Comparison of ENCODE assay signal across 26 mouse cellular contexts in genomic region chr15:87682410-87682809, GRCm38 (mm10).
DNase-seq lines count a peak whose midpoint lies in the region; ATAC-seq and TF ChIP-seq lines count a peak whose summit lies in the region.
"Had no signal": no experiment of that assay in that cellular context is flagged by ENCODE, and none has a peak within 500 bp of the region (broad histone marks: within the 10 kb centered on the region; RNA-seq: fewer than 3 reads in every experiment).

No protein-coding gene starts in this region.

- no peaks in the 10 kb centered on the region for H3K4me1 ChIP-seq in kidney, postnatal 0 days (replicated peaks; ENCODE audit: insufficient read depth, low read length)

- no peak overlapping the region for H3K27ac ChIP-seq in kidney, postnatal 0 days
- H3K27ac ChIP-seq: embryonic facial prominence, embryonic 12.5 days; forebrain, embryonic 12.5 days; forebrain, embryonic 15.5 days; gastrocnemius, adult 2 months; hindbrain, embryonic 13.5 days; hindbrain, postnatal 0 days had no signal

- no peak overlapping the region for H3K4me2 ChIP-seq in kidney, postnatal 0 days (ENCODE audit: low read length)
- H3K4me2 ChIP-seq: embryonic facial prominence, embryonic 12.5 days; forebrain, embryonic 12.5 days; forebrain, embryonic 15.5 days; heart, embryonic 11.5 days; hindbrain, embryonic 13.5 days had no signal

- no peak for DNase-seq in frontal cortex, postnatal 10 days (ENCODE audit: low spot score in 2 of 2)
- DNase-seq in kidney, postnatal 0 days (ENCODE audit: low spot score), result peak; percentile 33
- no peak for DNase-seq in kidney, postnatal 14 days
- peak; percentile 33 to 40 for DNase-seq in layer of hippocampus, postnatal 10 days (ENCODE audit: low spot score in 2 of 2)
- DNase-seq in layer of hippocampus, adult 9-11 months, result no peak
- DNase-seq: adrenal gland, postnatal 10 days; adrenal gland, postnatal 36 days; B cell, adult 2 months; cerebellum, adult 18-20 months; cerebellum, adult 9-10 months; cerebellum, postnatal 14 days; gastrocnemius, adult 2 months; gastrocnemius, postnatal 14 days; heart, adult 11 months had no signal

- 0 out of 2 replicates have a peak, but pooled peaks have one; percentile 18 for ATAC-seq in frontal cortex, adult (ENCODE audit: low TSS enrichment)
- ATAC-seq in kidney, postnatal 0 days (replicated peaks; ENCODE audit: low FRiP score, low read depth), result no peak
- ATAC-seq: forebrain, embryonic 15.5 days; hindbrain, postnatal 0 days; inflammation-experienced regulatory T-cells, adult 6 months; Patski had no signal

- no peaks in the 10 kb centered on the region for H3K36me3 ChIP-seq in kidney, postnatal 0 days (ENCODE audit: insufficient read depth, low read length)
- H3K36me3 ChIP-seq: embryonic facial prominence, embryonic 12.5 days; forebrain, embryonic 12.5 days; forebrain, embryonic 15.5 days; G1E; hindbrain, embryonic 13.5 days had no signal

- no peak overlapping the region for H3K4me3 ChIP-seq in kidney, postnatal 0 days (replicated peaks; ENCODE audit: low read depth, low read length)
- H3K4me3 ChIP-seq: embryonic facial prominence, embryonic 12.5 days; erythroblast, embryonic 14.5 days; forebrain, embryonic 12.5 days; forebrain, embryonic 15.5 days; gastrocnemius, adult 2 months; hindbrain, embryonic 13.5 days had no signal

- H3K27me3 ChIP-seq in kidney, postnatal 0 days (ENCODE audit: insufficient read depth, low read length), result no peaks in the 10 kb centered on the region
- H3K27me3 ChIP-seq: CH12.LX; embryonic facial prominence, embryonic 12.5 days; forebrain, embryonic 12.5 days; forebrain, embryonic 15.5 days; hindbrain, embryonic 13.5 days; Patski had no signal

- TF ChIP-seq CTCF in kidney, postnatal 0 days (IDR thresholded peaks at IDR 0.05; ENCODE audit: low read depth), result no peak

- H3K9ac ChIP-seq in kidney, postnatal 0 days (ENCODE audit: low read depth, low read length), result no peak overlapping the region
- H3K9ac ChIP-seq: embryonic facial prominence, embryonic 12.5 days; forebrain, embryonic 12.5 days; forebrain, embryonic 15.5 days; hindbrain, embryonic 13.5 days had no signal

- WGBS in kidney, postnatal 0 days, result 47% methylated on average over 3 of the region's 3 CpGs

- H3K9me3 ChIP-seq in kidney, postnatal 0 days (replicated peaks; ENCODE audit: low read length), result no peaks in the 10 kb centered on the region
- H3K9me3 ChIP-seq: embryonic facial prominence, embryonic 12.5 days; forebrain, embryonic 12.5 days; forebrain, embryonic 15.5 days; hindbrain, embryonic 13.5 days had no signal

Comparison
In these comparisons a context has a peak if more than half of its experiments do, and no peak if none do; other contexts are left out.
1. DNase-seq: peak in kidney, postnatal 0 days (single experiment) and layer of hippocampus, postnatal 10 days (2 of 2); none in frontal cortex, postnatal 10 days (0 of 2), kidney, postnatal 14 days (single experiment) and layer of hippocampus, adult 9-11 months (single experiment).